Mouse (Mus musculus) cerebellum, adult 8-10 months (tissue): ENCODE results near the gene Rpl37.

Experiments used
- DNase-seq: peaks from one replicate; pipeline ENCODE4 v3.0.0; 2022

Gene Rpl37

DNA sequence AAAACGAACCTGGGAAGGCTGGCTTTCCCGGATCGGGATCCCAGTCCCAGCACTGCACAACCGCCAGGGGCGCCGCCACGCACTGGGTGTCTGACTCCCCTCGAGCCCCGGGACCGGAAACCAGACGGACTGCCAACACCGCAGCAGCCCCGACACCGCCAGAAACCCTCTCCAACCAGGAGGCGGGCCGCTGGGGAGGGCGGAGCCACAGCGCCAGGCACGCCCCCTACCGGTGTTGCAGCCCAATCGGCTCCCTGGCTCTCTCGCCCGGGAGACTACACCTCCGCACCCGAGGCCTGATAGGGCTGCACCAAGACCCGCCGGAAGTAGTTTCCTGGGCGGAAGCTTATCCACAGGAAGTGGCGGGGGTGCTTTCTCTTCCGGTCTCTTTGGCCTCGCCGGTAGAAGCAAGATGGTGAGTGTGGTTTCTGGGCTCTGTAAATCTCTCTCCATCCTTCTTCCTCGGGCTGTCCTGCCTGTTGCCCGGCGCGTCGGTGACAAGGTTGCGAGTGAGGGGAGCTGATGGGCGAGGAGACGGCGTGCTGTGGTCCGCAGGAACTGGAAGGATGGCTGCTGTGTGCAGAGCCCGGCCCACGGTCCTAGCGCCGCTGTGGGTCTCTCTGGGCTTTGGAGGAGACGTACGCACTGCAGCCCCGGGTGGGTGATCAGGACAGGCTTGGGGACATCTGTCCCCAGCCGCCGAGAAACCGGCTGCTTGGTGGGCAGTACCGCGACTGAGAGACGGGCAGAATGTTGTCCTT is at the start of gene Rpl37:
TSS of gene Rpl37 (plus strand) at position 376 of the 761 bp plus-strand sequence.
- peak; percentile 98 for DNase-seq

GRCm38 (mm10) chr15:5068801-5069518 is 47.5 kb upstream of the Rpl37 start:
- peak; percentile 34 for DNase-seq

DNA sequence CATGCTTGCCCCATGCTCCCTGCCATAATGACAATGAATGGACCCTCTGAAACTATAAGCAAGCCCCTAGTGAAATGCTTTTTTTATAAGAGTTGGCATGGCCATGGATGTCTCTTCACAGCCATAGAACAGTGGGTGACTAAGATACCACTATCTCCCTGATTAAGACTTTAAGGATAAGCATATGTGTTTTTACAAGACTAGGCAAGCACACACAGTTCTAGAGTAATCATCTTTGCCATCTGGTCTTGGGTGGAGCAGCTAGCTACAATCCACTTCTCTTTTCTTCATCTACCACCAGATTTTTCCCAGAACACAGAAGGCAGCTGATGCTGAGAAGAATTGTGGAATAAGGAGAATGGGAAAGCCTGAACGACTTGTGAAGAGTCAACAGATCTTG is 35.2 kb upstream of the Rpl37 start:
- DNase-seq, result no peak

- DNase-seq, result no peak
Measured at GRCm38 (mm10) chr15:5086162-5086561, 30.3 kb upstream of the Rpl37 start.

GRCm38 (mm10) chr15:5088850-5089608 is 27.4 kb upstream of the Rpl37 start:
- DNase-seq, result no peak

DNA sequence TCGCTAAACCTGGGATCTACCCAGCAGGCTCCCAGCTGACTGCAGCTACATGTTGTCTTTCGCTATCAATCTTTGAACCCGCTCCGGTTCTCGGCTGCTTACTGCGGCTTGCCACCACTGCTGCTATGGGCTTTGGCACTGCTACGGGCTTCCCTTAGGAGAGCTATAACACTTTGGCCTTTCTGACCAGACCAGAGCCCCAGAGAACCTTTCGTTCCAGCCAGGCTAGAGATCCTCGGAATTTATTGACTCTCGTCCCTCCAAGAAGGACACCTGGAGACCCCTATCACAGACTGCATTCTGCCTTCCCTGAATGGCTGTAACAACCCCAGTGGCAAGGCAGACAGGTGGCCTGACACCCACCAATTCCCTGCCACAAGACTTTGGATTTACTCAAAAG is 26.3 kb upstream of the Rpl37 start:
- no peak for DNase-seq

GRCm38 (mm10) chr15:5095534-5096301 is 20.7 kb upstream of the Rpl37 start:
- no peak for DNase-seq

GRCm38 (mm10) chr15:5097376-5097775 is 19.1 kb upstream of the Rpl37 start:
- DNase-seq, result no peak

DNA sequence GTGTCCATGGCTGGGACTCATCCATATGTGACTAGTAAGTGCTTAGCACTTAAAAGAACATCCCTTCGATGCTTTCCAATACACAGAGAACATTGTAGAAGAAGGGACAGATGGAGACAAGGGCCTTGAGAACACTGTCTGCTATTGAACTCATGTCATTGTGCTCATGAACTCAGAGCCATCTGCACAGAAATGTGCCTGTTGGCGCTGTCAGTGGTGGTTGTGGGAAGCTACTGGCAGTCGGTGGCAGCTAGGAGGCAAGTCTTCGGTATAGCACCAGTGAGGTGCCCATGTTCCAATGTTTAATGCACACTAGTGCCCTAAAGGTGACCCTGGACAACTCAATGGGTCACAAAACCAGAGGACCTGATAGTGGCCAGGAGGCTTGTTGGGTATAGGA is 14.1 kb upstream of the Rpl37 start:
- no peak for DNase-seq

- no peak for DNase-seq
Measured at GRCm38 (mm10) chr15:5105891-5106290, 10.6 kb upstream of the Rpl37 start.

DNA sequence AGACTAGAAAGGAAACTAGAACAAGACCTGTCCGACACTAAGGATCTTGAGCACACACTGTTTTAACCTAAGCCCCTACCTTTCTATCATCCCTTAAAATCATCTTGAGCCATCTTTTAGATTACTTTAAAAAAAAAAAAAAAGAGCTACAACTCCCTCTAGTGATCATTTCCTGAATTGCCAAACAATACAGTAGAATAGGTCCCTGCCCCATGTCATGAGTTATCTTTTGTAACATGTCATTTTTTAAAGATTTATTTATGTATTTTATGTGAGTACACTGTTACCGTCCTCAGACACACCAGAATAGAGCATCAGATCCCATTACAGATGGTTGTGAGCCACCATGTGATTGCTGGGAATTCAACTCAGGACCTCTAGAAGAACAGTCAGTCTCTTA is 10.2 kb upstream of the Rpl37 start:
- no peak for DNase-seq

DNA sequence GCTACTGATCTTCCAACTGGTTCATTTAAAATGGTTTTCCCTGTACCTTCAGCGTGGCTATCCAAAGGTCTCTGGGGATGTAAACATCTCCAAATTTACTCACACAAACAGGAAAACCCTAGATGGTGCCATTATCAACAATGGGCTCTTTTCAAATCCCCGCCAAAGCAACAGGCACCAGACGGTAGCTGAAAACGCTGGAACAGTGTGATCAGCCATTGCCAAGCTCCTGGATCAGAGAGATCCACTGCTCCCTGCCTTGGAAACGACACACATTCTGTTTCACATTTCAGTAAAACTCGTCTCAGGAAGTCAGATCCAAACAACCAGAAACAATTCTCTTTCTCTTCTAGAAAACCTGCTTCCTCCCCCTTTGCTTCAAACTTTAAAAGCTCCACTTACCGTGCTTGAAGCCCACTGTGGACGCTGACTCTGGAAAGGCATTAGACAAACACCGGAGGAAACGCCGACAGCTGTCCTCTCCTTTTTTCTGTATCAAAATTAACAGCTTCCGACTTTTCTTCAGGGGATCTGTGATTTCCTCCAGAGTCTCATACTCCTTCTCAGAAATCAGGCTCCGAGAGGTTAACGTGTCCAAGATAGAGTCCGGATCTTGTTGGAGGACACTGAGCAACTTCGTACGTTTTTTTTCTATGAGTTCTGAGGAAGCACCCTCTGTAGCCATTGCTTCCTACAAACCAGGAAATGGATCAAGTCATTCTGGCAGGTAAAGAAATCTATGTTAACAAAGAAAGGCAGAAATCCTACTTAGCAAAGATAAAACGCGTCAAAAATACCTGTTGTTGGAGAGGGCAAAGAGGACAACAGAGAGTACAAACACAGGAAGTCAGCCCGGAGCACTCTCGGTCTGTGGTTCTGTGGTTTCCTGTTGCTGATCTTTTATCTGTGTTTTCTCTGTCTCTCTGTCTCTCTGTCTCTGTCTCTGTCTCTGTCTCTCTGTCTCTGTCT is 8.5 kb upstream of the Rpl37 start, which contains the start of gene Card6:
TSS of gene Card6 (minus strand) at position 854 of the 969 bp plus-strand sequence.
- no peak for DNase-seq

DNA sequence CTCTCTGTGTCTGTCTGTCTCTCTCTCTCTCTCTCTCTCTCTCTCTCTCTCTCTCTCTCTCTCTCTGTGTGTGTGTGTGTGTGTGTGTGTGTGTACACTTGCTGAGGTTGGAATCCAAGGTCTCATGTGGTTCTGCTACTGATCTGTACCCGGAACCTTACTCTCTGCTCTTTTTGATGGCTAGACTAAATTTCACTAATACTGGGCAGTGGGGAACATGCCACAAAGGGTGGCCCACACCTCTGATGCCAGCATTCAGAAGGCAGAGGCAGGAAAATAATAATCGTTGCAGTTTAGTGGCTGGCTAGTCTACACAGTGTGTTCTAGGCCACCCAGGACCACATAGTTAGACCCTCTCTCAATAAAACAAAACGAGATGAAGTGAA is 7.8 kb upstream of the Rpl37 start:
- no peak for DNase-seq

GRCm38 (mm10) chr15:5112651-5113050 is 3.8 kb upstream of the Rpl37 start:
- no peak for DNase-seq

- no peak for DNase-seq
Measured at GRCm38 (mm10) chr15:5115173-5115572, 1.3 kb upstream of the Rpl37 start.

- DNase-seq, result no peak
Measured at GRCm38 (mm10) chr15:5117031-5117601, 671 bp downstream of the Rpl37 start.

GRCm38 (mm10) chr15:5118626-5119025 is 2.2 kb downstream of the Rpl37 start:
- DNase-seq, result no peak

GRCm38 (mm10) chr15:5119192-5119591 is 2.7 kb downstream of the Rpl37 start:
- no peak for DNase-seq

GRCm38 (mm10) chr15:5119707-5120106 is 3.3 kb downstream of the Rpl37 start:
- no peak for DNase-seq

- DNase-seq, result no peak
Measured at GRCm38 (mm10) chr15:5121535-5122313, 5.3 kb downstream of the Rpl37 start.
